Mouse (Mus musculus) T-helper 2 cell (primary cell): Measurements from ENCODE around the gene Hs6st2.

Experiments used
- in situ Hi-C: fragments of 300-600 bp; cut with MboI, MseI; formaldehyde crosslinking; loops from one replicate; pipeline ENCODE4 v1.15.1; 2025; ENCODE audit warnings: high pct_unique_total_duplicates

Gene Hs6st2

GRCm38 (mm10) chrX:51681756-51682155, at the start of gene Hs6st2:
Hs6st2 (minus strand) TSS chrX:51681856.
- in situ Hi-C loops = no loop called here

- in situ Hi-C loops = no loop called here
These were observed 32.6 kb upstream of the Hs6st2 start for GRCm38 (mm10) chrX:51714086-51714745.

- in situ Hi-C loops = no loop called here
These were observed 31.3 kb upstream of the Hs6st2 start for GRCm38 (mm10) chrX:51712996-51713395.

DNA sequence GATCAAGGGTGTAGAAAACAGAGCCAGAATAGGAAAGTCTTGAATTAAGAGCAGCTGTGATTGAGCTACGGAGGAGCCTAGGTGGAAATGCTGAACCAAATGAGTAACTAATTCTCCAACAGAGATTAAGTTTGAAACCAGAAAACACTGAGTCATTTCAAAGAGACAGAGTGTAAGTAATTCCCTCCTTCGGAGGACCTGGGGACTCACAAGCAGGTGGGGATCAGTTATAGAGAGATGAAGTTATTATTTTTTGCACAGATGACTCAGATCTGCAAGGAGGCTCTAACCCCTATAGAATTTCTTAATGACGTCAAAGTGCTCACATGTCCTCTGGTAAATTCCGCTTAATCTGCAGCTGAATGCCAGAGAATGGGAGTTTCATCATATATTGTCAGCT, 21.2 kb upstream of the Hs6st2 start:
- in situ Hi-C loops = no loop called here

DNA sequence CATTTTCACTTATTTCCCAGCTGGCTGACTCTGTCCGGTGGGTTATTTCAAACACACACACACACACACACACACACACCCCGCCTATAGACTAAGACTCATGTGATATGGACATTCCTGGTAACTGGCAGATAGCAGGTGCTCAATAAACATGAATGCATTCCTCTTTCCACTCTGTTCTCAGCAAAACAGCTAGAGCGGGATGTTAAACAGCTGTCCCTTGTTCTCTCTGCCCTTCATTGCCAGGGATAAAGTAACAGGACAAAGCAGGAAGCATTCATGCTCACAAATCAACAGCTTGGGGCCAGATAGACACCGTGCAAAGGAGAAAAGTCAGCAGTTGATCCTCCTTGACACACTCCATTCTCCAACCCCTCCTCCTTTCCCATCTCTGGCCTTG, 17.4 kb upstream of the Hs6st2 start:
- in situ Hi-C loops = no loop called here

- in situ Hi-C loops = no loop called here
These were observed 4.6 kb upstream of the Hs6st2 start for GRCm38 (mm10) chrX:51686048-51686949.

- in situ Hi-C loops = no loop called here
These were observed 2.8 kb upstream of the Hs6st2 start for GRCm38 (mm10) chrX:51684336-51685056.

DNA sequence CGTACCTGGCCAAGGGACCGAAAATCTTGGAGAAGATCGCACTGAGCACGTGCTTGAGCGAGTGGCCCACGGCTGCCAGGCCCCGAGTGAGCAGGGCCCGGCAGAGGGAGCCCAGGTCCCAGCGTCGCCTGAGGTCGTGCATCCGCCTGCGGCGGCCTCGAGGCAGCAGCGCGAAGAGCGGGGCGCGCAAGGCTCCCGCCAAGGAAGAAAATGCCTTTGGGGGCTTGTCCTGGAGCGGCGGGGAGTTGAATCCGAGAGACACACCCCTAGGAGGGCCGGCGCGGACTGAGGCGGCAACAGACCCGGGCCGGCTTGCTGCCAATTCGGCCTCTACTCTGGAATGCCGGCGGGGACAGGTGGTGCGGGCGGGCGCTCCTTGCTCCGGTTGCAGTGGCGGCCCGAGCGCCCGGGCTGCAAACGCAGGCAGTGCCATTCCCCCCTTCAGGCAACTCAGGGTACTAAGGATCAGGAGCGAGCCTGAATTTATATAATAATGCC, 437 bp downstream of the Hs6st2 start:
- in situ Hi-C loops = no loop called here

DNA sequence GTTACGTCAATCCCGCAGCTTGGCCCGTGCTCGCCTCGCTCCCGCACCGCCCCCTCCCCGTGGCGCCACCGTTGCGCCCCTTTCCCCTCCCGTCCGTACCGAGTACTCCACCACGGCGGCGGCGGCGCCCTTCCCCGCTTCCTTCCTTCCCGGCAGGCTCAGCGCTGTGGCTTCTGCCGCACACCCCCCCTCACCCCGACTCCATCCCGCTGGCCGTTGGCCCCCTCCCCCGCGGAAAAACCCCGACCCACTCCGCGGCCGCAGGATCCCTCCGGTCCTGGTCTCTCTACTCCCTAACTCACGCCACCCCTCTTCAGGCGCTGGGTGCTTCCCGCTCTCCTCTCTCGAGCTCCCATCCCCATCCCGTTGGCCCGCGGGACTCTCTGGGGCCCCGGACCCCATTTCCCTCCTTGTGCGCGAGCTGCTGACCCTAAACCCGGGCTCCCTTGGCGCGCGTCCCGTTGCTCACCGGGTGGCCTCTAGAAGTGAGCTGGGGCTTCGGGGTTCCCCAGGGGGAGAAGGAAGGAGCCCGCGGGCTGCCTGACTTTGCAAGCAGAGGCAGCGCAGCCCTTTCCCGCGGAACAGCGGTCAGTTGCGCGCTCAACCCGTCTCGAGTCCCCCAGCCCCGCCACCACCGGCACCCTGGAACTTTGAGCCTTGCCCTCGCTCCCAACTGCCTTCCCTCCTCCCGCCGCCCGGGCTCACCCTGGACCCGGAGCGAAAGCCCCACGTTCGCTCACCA, 1.1 kb downstream of the Hs6st2 start:
- in situ Hi-C loops = no loop called here

GRCm38 (mm10) chrX:51679601-51680427, 1.8 kb downstream of the Hs6st2 start:
- in situ Hi-C loops = no loop called here

- in situ Hi-C loops = no loop called here
These were observed 23.4 kb downstream of the Hs6st2 start for GRCm38 (mm10) chrX:51658236-51658635.

GRCm38 (mm10) chrX:51642661-51643257, 38.9 kb downstream of the Hs6st2 start:
- in situ Hi-C loops = no loop called here

GRCm38 (mm10) chrX:51635756-51636155, 45.9 kb downstream of the Hs6st2 start:
- in situ Hi-C loops = no loop called here

DNA sequence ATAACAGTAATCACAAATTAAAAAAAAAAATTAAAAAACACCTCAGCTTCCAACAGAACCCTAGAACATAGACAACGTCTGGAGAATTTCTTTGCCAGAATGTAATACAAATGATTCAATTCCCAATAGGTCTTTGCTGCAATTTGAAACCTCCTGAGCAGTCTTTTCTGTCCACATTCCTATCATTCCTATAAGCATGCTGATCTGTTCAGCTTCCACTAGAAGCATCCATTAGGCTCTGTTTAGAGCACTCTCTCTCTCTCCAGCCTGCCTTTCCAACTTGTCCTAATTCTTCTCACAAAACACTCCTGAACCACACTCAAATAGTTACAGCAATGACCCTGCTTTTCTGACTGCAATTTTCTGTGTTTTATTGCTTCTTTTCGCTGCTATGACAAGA, 50.3 kb downstream of the Hs6st2 start:
- in situ Hi-C loops = no loop called here

GRCm38 (mm10) chrX:51614384-51615004, 67.2 kb downstream of the Hs6st2 start:
- in situ Hi-C loops = no loop called here

DNA sequence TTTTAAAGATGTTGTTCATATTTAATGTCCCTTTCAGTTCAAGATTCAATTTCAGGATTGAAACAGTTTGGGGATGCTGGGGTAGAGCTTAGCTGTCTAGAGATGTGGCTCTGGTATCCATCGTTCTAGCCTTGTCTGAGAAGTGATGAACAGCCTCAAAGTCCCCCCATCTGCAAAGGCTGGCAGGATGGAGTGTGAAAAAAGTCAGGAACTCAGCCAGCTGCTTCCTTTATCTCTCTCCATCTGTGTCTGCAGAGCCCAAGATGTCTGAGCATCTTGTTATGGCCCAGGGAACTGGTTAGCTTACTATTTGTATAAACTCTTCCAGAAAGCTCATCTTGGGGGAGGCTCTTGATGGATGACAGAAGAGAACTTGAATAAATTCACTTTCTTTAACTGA, 70.9 kb downstream of the Hs6st2 start:
- in situ Hi-C loops = no loop called here

DNA sequence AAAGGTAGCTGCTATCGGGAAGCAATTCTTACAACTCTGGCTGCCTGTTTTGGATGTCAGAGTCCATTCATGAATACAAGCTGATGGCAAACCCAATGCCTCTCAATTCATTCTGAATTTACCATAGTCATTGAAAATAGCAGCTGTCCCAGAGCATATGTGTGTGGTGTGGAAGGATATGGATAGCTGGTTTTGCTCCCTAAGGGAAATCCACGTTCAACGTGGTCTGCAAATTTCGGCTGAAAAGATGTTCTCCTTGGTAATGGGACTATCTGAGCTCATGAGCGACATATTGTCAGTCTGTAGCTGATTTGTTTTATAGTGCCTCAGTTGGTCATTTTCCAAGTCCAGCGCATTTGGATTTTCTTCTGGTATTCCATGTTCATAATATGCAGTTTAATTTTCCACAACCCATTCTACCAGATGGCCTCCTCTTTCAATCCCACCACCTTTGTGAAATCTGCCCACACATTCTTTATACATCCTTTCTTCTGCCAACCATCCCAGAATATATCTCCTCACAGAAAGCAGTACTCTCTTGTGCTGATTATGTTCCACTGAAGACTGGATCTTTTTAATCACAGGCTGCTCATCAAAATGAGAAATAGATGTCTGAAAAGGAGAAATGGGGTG, 75.3 kb downstream of the Hs6st2 start:
- in situ Hi-C loops = no loop called here

DNA sequence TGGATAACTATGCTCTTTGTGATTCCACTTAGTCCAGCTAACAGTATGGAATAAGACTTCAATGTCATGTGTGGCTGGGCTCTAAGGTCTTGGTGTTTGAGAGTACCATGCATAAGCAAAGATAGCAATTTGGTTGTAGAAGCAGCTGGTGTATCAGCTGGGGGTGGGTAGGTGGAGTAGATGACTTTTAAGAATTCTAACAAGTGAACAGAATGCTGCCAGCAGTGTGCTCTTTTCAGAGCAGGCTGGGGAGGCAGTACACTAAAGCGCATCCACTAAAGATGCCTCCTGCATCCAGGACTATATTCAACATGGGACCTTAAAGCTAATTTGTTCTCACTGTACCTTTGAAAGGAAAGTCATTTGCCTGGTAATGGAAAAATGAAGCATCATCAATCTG, 88.9 kb downstream of the Hs6st2 start:
- in situ Hi-C loops = no loop called here

DNA sequence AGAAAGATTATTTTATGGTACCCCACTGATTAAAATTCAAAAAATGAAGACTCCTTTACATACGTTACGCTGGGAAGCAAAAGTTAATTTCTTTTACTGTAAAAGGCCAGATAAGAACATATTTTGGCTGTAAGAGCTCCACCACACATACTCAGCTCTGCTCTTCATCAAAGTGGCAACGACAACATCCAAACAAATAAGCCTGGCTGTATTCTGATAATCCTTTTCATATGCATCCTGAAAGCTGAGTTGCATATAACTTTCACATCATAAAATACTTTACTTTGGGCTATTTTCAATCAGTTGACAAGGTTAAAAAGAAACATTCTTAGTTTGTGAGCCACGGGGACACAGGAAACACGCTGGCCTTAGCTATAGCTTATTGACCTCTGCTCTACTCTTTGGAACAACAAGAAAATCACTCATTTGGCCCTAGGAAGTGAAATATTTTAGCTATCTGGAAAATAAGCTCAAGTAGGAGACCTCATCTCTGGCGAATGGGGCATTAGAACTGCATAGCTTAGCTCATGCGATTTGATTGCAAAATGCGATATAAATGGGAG, 91.1 kb downstream of the Hs6st2 start:
- in situ Hi-C loops = no loop called here
